Mouse (Mus musculus): ENCODE data around the gene Ankrd26.
A peak's percentile ranks its signal among the peaks of the same experiment; 100 is the strongest.

Ankrd26 gene

DNA sequence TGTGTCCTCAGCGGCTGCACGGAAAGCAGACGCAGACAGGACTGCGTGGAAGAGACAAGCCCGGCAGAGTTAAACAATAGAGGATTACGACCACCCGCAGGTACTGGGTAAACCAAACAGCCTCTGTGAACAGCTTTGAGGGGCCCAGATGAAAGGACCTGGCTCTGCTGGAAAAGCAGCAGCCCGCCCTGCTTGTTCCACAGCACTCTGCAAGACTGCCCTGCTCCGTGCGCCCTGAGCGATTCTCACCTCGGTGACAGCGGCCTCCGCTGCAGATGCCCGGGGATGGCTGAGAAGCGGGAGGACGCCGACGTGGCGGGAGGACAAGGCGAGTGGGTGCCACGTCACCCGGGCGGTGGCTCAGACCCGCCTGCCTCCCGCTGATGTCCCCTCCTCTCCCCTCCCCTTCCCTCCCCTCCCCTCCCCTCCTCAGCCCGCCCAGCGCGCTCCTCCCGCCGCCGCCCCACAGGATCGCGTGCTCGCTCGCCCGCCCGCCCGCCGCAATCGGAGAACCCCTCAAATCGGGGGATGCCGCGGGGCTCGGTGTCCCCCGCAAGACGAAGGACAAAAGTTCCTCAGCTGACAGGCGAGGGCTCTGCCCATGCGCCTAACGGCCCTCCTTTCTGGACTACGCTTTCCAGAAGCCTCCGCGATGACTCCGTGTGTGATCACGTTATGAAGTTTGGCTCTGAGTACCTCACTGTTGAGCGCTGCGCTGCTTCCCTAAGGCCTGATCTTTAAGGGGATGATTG, 82.9 kb downstream of the Ankrd26 start, which contains the start of gene Zfp9:
TSS of gene Zfp9 (minus strand) at position 364 of the 752 bp plus-strand sequence.
- peak; percentile 57 for DNase-seq

DNA sequence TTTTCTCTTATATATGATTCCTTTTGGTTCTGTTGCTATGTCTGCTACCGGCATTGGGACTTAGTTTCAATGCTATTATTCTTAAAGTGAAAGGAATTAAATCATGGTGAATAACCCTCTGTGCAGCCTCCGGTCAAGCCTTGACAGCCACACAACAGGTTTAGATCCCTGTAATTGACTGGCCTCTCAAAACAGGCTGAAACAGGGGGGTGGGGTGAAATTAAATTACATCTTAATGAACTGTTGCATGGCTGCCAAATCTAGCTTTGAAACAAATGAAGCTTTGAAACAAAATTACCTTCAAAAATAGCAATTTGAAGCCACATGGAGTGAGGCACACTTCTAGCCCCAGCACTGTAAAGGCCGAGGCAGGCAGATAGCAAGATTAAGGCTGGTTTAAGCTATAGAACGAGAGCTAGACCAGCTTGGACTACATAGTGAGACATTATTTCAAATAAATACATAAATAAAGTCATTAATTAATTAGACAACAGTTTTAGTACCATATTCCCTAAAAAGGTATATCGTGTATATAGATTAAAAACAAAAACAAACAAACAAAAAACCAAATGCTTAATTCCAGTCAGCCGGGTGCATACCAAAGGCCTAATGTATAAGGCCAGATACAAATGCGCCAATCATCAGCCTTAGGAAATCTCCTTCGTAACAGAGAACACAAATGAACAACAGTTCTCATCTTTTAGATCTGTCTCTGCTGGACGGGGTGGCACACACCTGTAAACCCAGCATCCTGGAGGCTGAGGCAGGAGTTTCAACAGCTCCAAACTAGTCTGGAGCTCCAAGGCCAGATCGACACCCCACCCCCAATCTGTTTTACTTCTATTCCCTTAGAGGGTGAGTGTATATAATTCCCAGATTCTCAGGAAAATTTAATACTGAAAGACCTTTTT, 83.9 kb downstream of the Ankrd26 start:
- no peak for DNase-seq

DNA sequence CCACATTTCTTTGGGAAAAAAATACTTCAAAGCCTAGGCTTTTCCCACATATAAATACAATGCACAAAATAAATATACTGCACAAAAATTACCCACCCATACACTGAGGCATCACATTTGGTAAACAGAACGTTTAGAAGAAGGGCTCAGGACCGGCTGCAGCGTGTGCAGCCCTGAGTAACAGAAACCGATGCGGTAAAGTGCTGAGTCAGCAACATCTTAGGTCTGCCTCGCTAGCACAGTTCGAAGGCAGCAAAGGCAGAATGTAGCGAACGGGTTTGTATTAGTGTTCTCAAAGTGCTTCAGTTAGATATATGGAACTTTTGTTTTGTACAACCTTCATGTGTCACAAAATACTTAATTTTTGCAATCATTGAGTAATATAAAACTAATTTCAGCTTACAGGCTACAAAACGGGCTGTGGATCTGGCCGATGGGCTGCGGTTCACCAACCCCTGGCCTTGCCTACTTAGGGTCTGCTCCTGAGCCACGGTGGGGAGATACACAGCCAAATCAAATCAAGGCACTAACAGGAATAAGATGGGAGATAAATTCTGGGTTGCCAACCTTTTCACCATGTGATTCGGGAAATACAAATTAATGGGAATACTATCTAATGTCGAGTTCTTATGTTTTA, 99.8 kb downstream of the Ankrd26 start:
- no peak for DNase-seq

DNA sequence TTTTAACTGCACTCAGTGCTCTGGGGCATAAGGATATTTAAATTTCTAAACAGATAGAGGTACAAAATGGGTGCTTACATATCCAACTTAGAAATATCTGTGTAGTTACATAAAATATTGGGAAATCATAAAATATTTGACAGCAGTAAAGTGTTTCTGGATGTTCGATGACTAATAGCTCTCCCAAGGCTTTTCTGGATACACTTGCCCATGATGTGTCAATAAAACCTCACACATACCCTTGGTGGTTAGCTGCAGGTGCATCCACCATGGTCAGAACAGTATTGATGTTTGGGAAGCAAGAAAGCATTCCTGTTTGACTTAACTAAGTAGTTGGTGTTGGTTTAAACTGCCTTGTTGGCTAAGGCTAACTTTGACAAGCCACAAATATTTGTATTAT, 104.3 kb downstream of the Ankrd26 start:
- no peak for DNase-seq

DNA sequence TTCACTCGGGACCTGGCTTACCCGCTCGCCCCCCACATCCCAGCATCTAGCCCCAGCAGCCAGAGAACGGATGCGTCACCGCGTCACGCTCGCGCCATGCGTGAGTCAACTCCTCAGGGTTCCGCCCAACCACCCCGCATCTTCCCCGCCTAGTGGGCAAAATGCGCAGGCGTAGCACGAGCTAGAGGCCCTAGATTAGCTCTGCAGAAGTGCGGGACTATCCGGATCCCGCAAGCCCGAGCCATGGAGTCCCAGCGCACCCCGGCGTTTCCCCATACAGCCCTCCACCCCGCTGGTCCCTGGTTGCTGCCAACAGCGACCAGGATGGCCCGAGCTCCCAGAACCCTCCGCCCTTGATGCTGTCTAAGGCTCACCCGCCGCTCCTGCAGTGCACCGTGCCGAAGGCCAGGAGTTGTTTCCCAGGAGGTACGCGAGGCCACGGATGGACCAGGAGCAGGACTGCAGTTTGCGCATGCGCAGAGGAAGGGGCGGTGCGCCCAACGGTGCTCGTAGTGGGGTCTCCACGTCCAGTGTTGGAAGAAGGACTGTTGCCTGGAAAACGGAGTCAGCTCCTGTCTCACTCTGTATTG, 106.9 kb downstream of the Ankrd26 start, which contains the start of gene Zfp248:
TSS of gene Zfp248 (minus strand) at position 487 of the 590 bp plus-strand sequence.
- DNase-seq, result peak; percentile 89

DNA sequence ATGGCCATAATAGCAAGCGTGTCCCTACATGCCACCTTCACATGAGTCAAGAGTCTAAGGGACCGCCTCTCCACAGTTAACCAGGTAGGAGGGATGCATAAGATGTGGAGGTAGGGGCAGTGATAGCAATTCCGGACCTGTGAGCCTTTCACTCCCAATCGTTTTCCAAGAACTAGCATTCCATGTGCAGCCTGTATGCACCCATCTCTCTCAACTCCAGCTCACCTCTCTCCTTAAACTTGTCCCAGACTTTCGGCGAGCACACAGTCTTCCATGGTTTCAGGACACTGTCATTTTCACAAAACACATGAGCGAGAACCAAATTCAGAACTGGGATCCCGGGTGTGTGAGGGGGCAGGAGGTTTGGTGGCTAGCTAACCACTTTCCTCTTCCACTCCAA, 107.6 kb downstream of the Ankrd26 start:
- DNase-seq, result no peak

Data from thymus, postnatal 4 days (tissue).